ENCODE assay signal across 16 mouse cellular contexts in the genomic region with DNA sequence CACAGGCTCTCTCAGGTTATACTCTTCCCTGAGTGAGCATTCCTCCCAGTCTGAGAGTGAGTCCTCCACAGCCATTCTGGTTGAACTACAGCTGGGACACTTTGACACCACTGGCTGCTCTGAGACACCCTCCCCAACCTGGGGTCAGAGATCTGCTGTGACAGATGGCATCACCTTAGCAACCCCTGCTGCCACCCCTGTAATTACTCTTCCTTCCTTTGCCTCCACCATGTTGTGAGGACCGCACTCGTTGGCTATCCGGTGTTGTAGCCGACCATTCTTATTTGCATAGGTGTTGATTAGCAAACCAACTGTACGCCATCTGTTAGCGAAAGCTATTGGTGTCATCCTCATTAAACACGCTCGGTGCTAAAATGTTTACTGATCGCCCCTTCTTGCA.
DNase-seq lines count a peak whose midpoint lies in the region; ATAC-seq and TF ChIP-seq lines count a peak whose summit lies in the region.
"Had no signal": no experiment of that assay in that cellular context is flagged by ENCODE, and none has a peak within 500 bp of the region (broad histone marks: within the 10 kb centered on the region; RNA-seq: fewer than 3 reads in every experiment).

No protein-coding gene starts in this region.

- WGBS in embryonic facial prominence, embryonic 14.5 days, result 83% methylated on average over 9 of the region's 9 CpGs
- 91% methylated on average over 9 of the region's 9 CpGs for WGBS in embryonic facial prominence, embryonic 10.5 days
- WGBS in kidney, embryonic 14.5 days, result 31% methylated on average over 9 of the region's 9 CpGs
- 59% methylated on average over 9 of the region's 9 CpGs for WGBS in hindbrain, embryonic 16.5 days

- DNase-seq in embryonic facial prominence, embryonic 14.5 days (ENCODE audit: low spot score), result no peak
- no peak for DNase-seq in embryonic facial prominence, embryonic 10.5 days (ENCODE audit: low spot score)
- no peak for DNase-seq in kidney, postnatal 14 days
- DNase-seq in brain, embryonic 14.5 days (ENCODE audit: low read depth), result peak; percentile 85
- no peak for DNase-seq in embryo, embryonic 10 days (ENCODE audit: low spot score)
- DNase-seq in thymus, postnatal 36 days, result no peak
- DNase-seq: cerebellum, postnatal 36 days; kidney, adult 8-10 months; lung, adult 2 months; lung, postnatal 4 days; thymus, adult 2 months had no signal

- peak; percentile 37; the same call in 1 of the 2 replicates for ATAC-seq in embryonic facial prominence, embryonic 14.5 days (ENCODE audit: low read depth)
- peak; percentile 85; the same call in 1 of the 2 replicates for ATAC-seq in kidney, embryonic 14.5 days (ENCODE audit: low FRiP score, low TSS enrichment)
- ATAC-seq in hindbrain, embryonic 16.5 days, result peak; percentile 67

- no peaks in the 10 kb centered on the region for H3K27me3 ChIP-seq in embryonic facial prominence, embryonic 14.5 days (replicated peaks; ENCODE audit: control insufficient read depth, insufficient read depth, low read length)
- H3K27me3 ChIP-seq in embryonic facial prominence, embryonic 10.5 days (replicated peaks; ENCODE audit: low read depth, poor library complexity, severe bottlenecking), result no peaks in the 10 kb centered on the region
- H3K27me3 ChIP-seq in kidney, embryonic 14.5 days (ENCODE audit: control insufficient read depth, insufficient read depth, low read length), result no peaks in the 10 kb centered on the region
- no peaks in the 10 kb centered on the region for H3K27me3 ChIP-seq in hindbrain, embryonic 16.5 days (replicated peaks; ENCODE audit: control insufficient read depth, insufficient read depth, low read length)
- H3K27me3 ChIP-seq: CH12.LX; embryonic facial prominence, embryonic 12.5 days; heart, embryonic 15.5 days had no signal

- no peak overlapping the region for H3K4me2 ChIP-seq in embryonic facial prominence, embryonic 14.5 days (ENCODE audit: low read depth, low read length)
- H3K4me2 ChIP-seq in kidney, embryonic 14.5 days (replicated peaks; ENCODE audit: low read depth, low read length), result no peak overlapping the region
- no peak overlapping the region for H3K4me2 ChIP-seq in hindbrain, embryonic 16.5 days (ENCODE audit: low read length)
- H3K4me2 ChIP-seq: embryonic facial prominence, embryonic 12.5 days; heart, embryonic 15.5 days had no signal

- TF ChIP-seq POLR2A in brain, embryonic 14.5 days (IDR thresholded peaks at IDR 0.05; ENCODE audit: borderline replicate concordance, extremely low read depth, insufficient read depth, insufficient read length, poor library complexity, severe bottlenecking), result no peak

- no peaks in the 10 kb centered on the region for H3K9me3 ChIP-seq in embryonic facial prominence, embryonic 14.5 days (ENCODE audit: control insufficient read depth, low read length)
- H3K9me3 ChIP-seq in embryonic facial prominence, embryonic 10.5 days, result no peaks in the 10 kb centered on the region
- no peaks in the 10 kb centered on the region for H3K9me3 ChIP-seq in kidney, embryonic 14.5 days (ENCODE audit: control insufficient read depth, low read length)
- H3K9me3 ChIP-seq in hindbrain, embryonic 16.5 days (ENCODE audit: control insufficient read depth, low read length), result no peaks in the 10 kb centered on the region
- H3K9me3 ChIP-seq: embryonic facial prominence, embryonic 12.5 days; heart, embryonic 15.5 days had no signal

- no peak overlapping the region for H3K9ac ChIP-seq in embryonic facial prominence, embryonic 14.5 days (ENCODE audit: low read depth, low read length)
- no peak overlapping the region for H3K9ac ChIP-seq in kidney, embryonic 14.5 days (ENCODE audit: low read depth, low read length)
- H3K9ac ChIP-seq in hindbrain, embryonic 16.5 days (ENCODE audit: low read depth, low read length), result no peak overlapping the region
- H3K9ac ChIP-seq: embryonic facial prominence, embryonic 12.5 days; heart, embryonic 15.5 days had no signal

- TF ChIP-seq CTCF in brain, embryonic 14.5 days (IDR thresholded peaks at IDR 0.05; ENCODE audit: borderline replicate concordance, extremely low read depth, insufficient read depth, insufficient read length), result no peak

- no peak overlapping the region for H3K4me3 ChIP-seq in embryonic facial prominence, embryonic 14.5 days (ENCODE audit: low read depth, low read length)
- no peak overlapping the region for H3K4me3 ChIP-seq in embryonic facial prominence, embryonic 10.5 days
- no peak overlapping the region for H3K4me3 ChIP-seq in kidney, embryonic 14.5 days (ENCODE audit: low read length)
- no peak overlapping the region for H3K4me3 ChIP-seq in hindbrain, embryonic 16.5 days (ENCODE audit: low read length)
- H3K4me3 ChIP-seq: embryonic facial prominence, embryonic 12.5 days; heart, embryonic 15.5 days had no signal

- no peak overlapping the region for H3K27ac ChIP-seq in embryonic facial prominence, embryonic 14.5 days (replicated peaks; ENCODE audit: low read depth, low read length)
- H3K27ac ChIP-seq in embryonic facial prominence, embryonic 10.5 days (replicated peaks), result no peak overlapping the region
- no peak overlapping the region for H3K27ac ChIP-seq in kidney, embryonic 14.5 days (ENCODE audit: low read depth, low read length)
- no peak overlapping the region; the same call in 1 of the 2 replicates for H3K27ac ChIP-seq in hindbrain, embryonic 16.5 days (ENCODE audit: low read depth, low read length)
- H3K27ac ChIP-seq: embryonic facial prominence, embryonic 12.5 days; heart, embryonic 15.5 days had no signal

- H3K36me3 ChIP-seq in embryonic facial prominence, embryonic 14.5 days (ENCODE audit: control insufficient read depth, insufficient read depth, low read length), result no peaks in the 10 kb centered on the region
- no peaks in the 10 kb centered on the region for H3K36me3 ChIP-seq in embryonic facial prominence, embryonic 10.5 days (replicated peaks)
- H3K36me3 ChIP-seq in kidney, embryonic 14.5 days (ENCODE audit: control insufficient read depth, insufficient read depth, low read length), result no peaks in the 10 kb centered on the region
- peaks cover 4% of the 10 kb centered on the region; the same call in 1 of the 2 replicates for H3K36me3 ChIP-seq in hindbrain, embryonic 16.5 days (ENCODE audit: control insufficient read depth, insufficient read depth, low read length)
- H3K36me3 ChIP-seq: embryonic facial prominence, embryonic 12.5 days had no signal

- H3K4me1 ChIP-seq in embryonic facial prominence, embryonic 14.5 days (ENCODE audit: control insufficient read depth, insufficient read depth, low read length), result no peaks in the 10 kb centered on the region
- H3K4me1 ChIP-seq in embryonic facial prominence, embryonic 10.5 days, result no peaks in the 10 kb centered on the region
- no peaks in the 10 kb centered on the region for H3K4me1 ChIP-seq in kidney, embryonic 14.5 days (ENCODE audit: control insufficient read depth, insufficient read depth, low read length)
- no peaks in the 10 kb centered on the region for H3K4me1 ChIP-seq in hindbrain, embryonic 16.5 days (ENCODE audit: control insufficient read depth, insufficient read depth, low read depth, low read length)
- H3K4me1 ChIP-seq: embryonic facial prominence, embryonic 12.5 days; heart, embryonic 15.5 days had no signal
